Mouse (Mus musculus) midbrain, embryonic 10.5 days (tissue): ENCODE results near the gene Ptx3. TPM values are rescaled to one million over a fixed set of nuclear protein-coding genes. Genes with fewer than 3 reads are reported as not detected.

ENCODE experiments used
- DNase-seq: peaks from one replicate; pipeline ENCODE4 v3.0.0-alpha.2; 2017; ENCODE audit warnings: low spot score
- H3K27ac ChIP-seq: fragments of 300-500 bp; sonication (generic); replicated peaks from 2 replicates; pipeline ENCODE4 v1.5.1; 2016; ENCODE audit warnings: mild to moderate bottlenecking
- H3K27me3 ChIP-seq: fragments of 300-500 bp; sonication (generic); 2 replicates; pipeline ENCODE4 v1.6.1; 2016; ENCODE audit warnings: low read depth, mild to moderate bottlenecking; ENCODE audit not compliant: poor library complexity, severe bottlenecking
- H3K36me3 ChIP-seq: fragments of 300-500 bp; sonication (generic); 2 replicates; pipeline ENCODE4 v1.6.1; 2016; ENCODE audit warnings: mild to moderate bottlenecking, moderate library complexity
- H3K4me1 ChIP-seq: fragments of 300-500 bp; sonication (generic); 2 replicates; pipeline ENCODE4 v1.6.1; 2016
- H3K4me3 ChIP-seq: fragments of 300-500 bp; sonication (generic); 2 replicates; pipeline ENCODE4 v1.5.1; 2016; ENCODE audit warnings: mild to moderate bottlenecking, moderate library complexity
- H3K9me3 ChIP-seq: fragments of 300-500 bp; sonication (generic); replicated peaks from 2 replicates; pipeline ENCODE4 v1.6.1; 2016; ENCODE audit warnings: mild to moderate bottlenecking
- WGBS: fragments of 180-500 bp; shearing (Covaris S2); methylation state at CpG from one replicate; pipeline ENCODE4 v1.1.7; 2016; 5-methylcytosine and 5-hydroxymethylcytosine counted together
- polyA plus RNA-seq: library from polyadenylated mRNA; unstranded; fragments of >200 nt; fragmentation: Nextera tagmentation; extraction: Ambion mirVana; gene quantifications from 2 replicates; pipeline ENCODE4 v1.2.1, GENCODE M21; 2016

The Ptx3 gene
- polyA plus RNA-seq, 1 experiment from 2014 or later = 20.1 TPM

GRCm38 (mm10) chr3:66251842-66252241 lies 32.1 kb downstream of the Ptx3 start:
- Histone ChIP-seq H3K27ac (no peak overlapping the region), H3K4me3 (no peak overlapping the region), H3K9me3 (no peaks in the 10 kb centered on the region), H3K4me1 (no peaks in the 10 kb centered on the region), H3K27me3 (no peaks in the 10 kb centered on the region), H3K36me3 (no peaks in the 10 kb centered on the region)
- no peak for DNase-seq
- 88% methylated on average over 7 of the region's 7 CpGs for WGBS

DNA sequence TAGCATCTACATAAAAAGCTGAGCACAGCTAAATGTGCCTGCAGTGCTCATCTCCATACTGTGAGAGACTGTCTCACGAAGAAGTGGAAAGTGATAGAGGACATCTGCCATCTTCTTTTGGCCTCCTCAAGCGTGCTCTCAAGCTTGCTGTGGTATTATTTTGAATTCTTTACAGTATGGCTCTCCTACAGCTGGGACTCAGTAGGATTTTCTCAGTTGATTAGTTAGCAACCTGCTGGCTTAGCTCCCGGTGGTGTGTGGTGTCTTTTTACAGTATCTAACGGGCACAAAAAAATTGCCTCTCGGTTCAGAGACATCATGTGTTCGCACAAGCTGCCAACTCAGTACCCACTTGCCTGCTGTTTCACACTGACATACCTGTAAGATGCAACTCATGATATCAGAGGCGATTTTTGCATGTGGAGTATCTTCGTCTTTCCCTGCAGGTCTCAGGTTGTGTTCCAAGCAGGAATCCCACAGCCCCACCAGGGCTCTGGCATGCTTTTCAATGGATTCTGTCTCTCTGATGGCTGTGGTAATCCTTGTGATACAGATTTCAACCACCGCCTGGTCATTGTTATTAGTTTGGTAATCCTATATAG lies 34.9 kb downstream of the Ptx3 start:
- no peaks in the 10 kb centered on the region for H3K27me3 ChIP-seq
- WGBS = 86% methylated on average over 9 of the region's 9 CpGs
- no peak overlapping the region for H3K4me3 ChIP-seq
- H3K27ac ChIP-seq = no peak overlapping the region
- H3K9me3 ChIP-seq = no peaks in the 10 kb centered on the region
- no peaks in the 10 kb centered on the region for H3K36me3 ChIP-seq
- no peak for DNase-seq
- no peaks in the 10 kb centered on the region for H3K4me1 ChIP-seq

DNA sequence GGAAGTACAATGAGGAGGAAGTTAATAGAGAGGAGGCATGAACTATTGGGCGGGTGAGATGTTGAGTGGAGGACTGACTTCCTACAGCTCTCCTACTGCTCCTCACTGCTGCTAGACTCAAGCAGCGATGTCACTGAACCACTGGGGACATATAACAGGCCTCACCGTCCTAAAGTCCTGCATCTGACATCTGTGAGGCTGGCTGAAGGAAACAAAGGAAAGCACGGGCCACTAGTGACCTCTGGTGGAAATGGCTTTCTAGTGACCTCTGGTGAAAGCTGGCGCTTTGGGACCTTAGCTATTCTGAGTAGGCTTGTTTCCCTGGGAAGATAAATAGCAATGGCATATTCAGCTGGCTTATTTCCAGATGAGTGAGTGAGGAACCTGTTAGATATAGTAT lies 42.6 kb downstream of the Ptx3 start:
- no peak overlapping the region for H3K27ac ChIP-seq
- H3K36me3 ChIP-seq = no peaks in the 10 kb centered on the region
- H3K9me3 ChIP-seq = no peaks in the 10 kb centered on the region
- H3K27me3 ChIP-seq = no peaks in the 10 kb centered on the region
- no peak overlapping the region for H3K4me3 ChIP-seq
- peak; percentile 39 for DNase-seq
- WGBS = 42% methylated on average over 5 of the region's 5 CpGs
- no peaks in the 10 kb centered on the region for H3K4me1 ChIP-seq

GRCm38 (mm10) chr3:66263270-66263669 lies 43.6 kb downstream of the Ptx3 start:
- WGBS = 82% methylated on average over 4 of the region's 4 CpGs
- no peaks in the 10 kb centered on the region for H3K4me1 ChIP-seq
- H3K4me3 ChIP-seq = no peak overlapping the region
- no peak for DNase-seq
- no peaks in the 10 kb centered on the region for H3K27me3 ChIP-seq
- no peak overlapping the region for H3K27ac ChIP-seq
- H3K36me3 ChIP-seq = no peaks in the 10 kb centered on the region
- H3K9me3 ChIP-seq = no peaks in the 10 kb centered on the region

Other genes with a start within 250 kb of the Ptx3 start
- gene Veph1, start 76.9 kb downstream of the Ptx3 start, polyA plus RNA-seq = 10.5 and 15.9 TPM in 2 replicates